11 mouse cellular contexts compared by ENCODE assay signal in the genomic region with DNA sequence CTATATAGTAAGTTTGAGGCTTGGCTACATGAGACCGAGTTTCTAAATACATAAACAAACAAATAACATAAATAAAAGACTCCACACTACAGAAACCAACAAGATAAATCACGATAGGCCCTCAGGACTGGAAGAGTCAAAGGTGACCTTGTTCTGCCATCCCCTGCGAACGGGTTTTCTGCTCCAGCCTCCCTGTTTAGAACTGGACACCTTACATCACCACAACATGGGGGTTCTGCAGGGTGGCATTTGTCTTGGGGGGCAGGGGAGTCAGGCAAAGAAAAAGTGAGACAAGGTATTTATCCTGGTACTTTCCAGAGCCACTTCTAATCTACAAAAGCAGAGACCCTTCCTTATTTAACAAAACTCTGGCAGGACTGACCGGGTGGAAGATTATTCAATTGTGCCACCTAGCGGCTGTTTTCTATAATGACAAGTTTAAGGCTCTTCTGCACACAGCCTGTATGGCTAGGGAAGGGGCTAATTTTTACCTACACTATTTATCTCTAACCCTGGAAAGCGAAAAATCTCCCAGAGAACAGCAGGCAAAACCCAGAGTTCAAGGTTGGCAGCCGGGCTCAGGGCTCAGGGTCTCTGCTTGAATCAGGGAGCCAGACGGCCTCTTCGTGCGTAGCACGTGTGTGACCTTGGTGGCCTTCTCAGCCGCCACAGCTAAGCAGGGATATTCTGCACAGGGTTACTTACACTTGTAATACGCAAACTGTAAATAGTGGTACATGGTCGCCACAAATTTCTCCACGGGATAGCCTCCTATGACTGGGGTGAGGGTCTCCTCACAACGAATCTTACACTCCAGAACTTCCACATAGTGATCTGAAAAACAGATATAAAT. TPM values are rescaled to one million over a fixed set of nuclear protein-coding genes. Genes with fewer than 3 reads are reported as not detected.
A peak's percentile ranks its signal among the peaks of the same experiment; 100 is the strongest.
DNase-seq lines count a peak whose midpoint lies in the region; ATAC-seq lines count a peak whose summit lies in the region.
"Had no signal": no experiment of that assay in that cellular context is flagged by ENCODE, and none has a peak within 500 bp of the region (broad histone marks: within the 10 kb centered on the region; RNA-seq: fewer than 3 reads in every experiment).

No protein-coding gene starts in this region.

- H3K9me3 ChIP-seq in liver, embryonic 13.5 days (replicated peaks) = no peaks in the 10 kb centered on the region
- no peaks in the 10 kb centered on the region for H3K9me3 ChIP-seq in neural tube, embryonic 13.5 days
- H3K9me3 ChIP-seq: stomach, embryonic 15.5 days had no signal

- DNase-seq in gastrocnemius, adult 18-20 months (ENCODE audit: low spot score) = peak; percentile 39
- DNase-seq in gastrocnemius, adult 8-10 months (ENCODE audit: low spot score in 2 of 2) = no peak
- peak; percentile 61 to 73 for DNase-seq in cerebellum, postnatal 10 days
- peak; percentile 24 to 53 for DNase-seq in heart, postnatal 36 days
- DNase-seq in liver, embryonic 13.5 days = no peak
- DNase-seq in gastrocnemius, postnatal 4 days (ENCODE audit: low spot score in 2 of 2) = no peak

- H3K4me2 ChIP-seq in liver, embryonic 13.5 days = no peak overlapping the region
- H3K4me2 ChIP-seq in neural tube, embryonic 13.5 days = no peak overlapping the region
- H3K4me2 ChIP-seq: stomach, embryonic 15.5 days had no signal

- 61% methylated on average over 17 of the region's 17 CpGs for WGBS in liver, embryonic 13.5 days (ENCODE audit: insufficient replicate concordance)
- WGBS in neural tube, embryonic 13.5 days = 71% methylated on average over 17 of the region's 17 CpGs

- H3K9ac ChIP-seq in liver, embryonic 13.5 days = no peak overlapping the region
- no peak overlapping the region for H3K9ac ChIP-seq in neural tube, embryonic 13.5 days
- H3K9ac ChIP-seq: stomach, embryonic 15.5 days had no signal

- H3K27ac ChIP-seq in liver, embryonic 13.5 days = no peak overlapping the region
- H3K27ac ChIP-seq in neural tube, embryonic 13.5 days (replicated peaks) = no peak overlapping the region
- H3K27ac ChIP-seq: stomach, embryonic 15.5 days had no signal

- no peak overlapping the region for H3K4me3 ChIP-seq in liver, embryonic 13.5 days (replicated peaks)
- H3K4me3 ChIP-seq in neural tube, embryonic 13.5 days = no peak overlapping the region
- H3K4me3 ChIP-seq: stomach, embryonic 15.5 days had no signal

- intact Hi-C loops in heart, postnatal 36 days (cut with DNase I) = loop anchor here (2.0 kb wide), 1 partner anchor 62 kb away; no protein-coding TSS in a partner anchor

- H3K4me1 ChIP-seq in liver, embryonic 13.5 days (replicated peaks) = no peaks in the 10 kb centered on the region
- H3K4me1 ChIP-seq in neural tube, embryonic 13.5 days (replicated peaks) = no peaks in the 10 kb centered on the region
- H3K4me1 ChIP-seq: stomach, embryonic 15.5 days had no signal

- H3K36me3 ChIP-seq in liver, embryonic 13.5 days = peaks cover 36% of the 10 kb centered on the region; the same call in 1 of the 2 replicates
- no peaks in the 10 kb centered on the region for H3K36me3 ChIP-seq in neural tube, embryonic 13.5 days

- H3K27me3 ChIP-seq in liver, embryonic 13.5 days = no peaks in the 10 kb centered on the region
- no peaks in the 10 kb centered on the region for H3K27me3 ChIP-seq in neural tube, embryonic 13.5 days
- H3K27me3 ChIP-seq: stomach, embryonic 15.5 days had no signal

- peak; percentile 60 for ATAC-seq in CD4-positive, CD25-positive, alpha-beta regulatory T cell, adult 4 months
- ATAC-seq in liver, embryonic 13.5 days (ENCODE audit: low read depth) = peak; percentile 45; the same call in 1 of the 2 replicates
- ATAC-seq in neural tube, embryonic 13.5 days (ENCODE audit: low read depth) = peak; percentile 69; the same call in 1 of the 2 replicates

RNA-seq across cellular contexts. Expression of a gene that starts 9.4 kb away (rescaled TPM):
- total RNA-seq in gastrocnemius, adult 18-20 months (2021) = 1 to 10 TPM; 7.1 to 8.0 TPM
- total RNA-seq in gastrocnemius, adult 8-10 months (2022) = 1 to 10 TPM; 5.1 to 8.9 (median 6.4) TPM
- 1 to 10 TPM; 2.4 to 2.9 TPM for polyA plus RNA-seq in CD4-positive, CD25-positive, alpha-beta regulatory T cell, adult 4 months (2017; shearing (Covaris generic))
- 10 to 100 TPM; 32.3 to 32.5 TPM for total RNA-seq in heart, postnatal 36 days (2021)
- 22.5 TPM in 2 replicates for polyA plus RNA-seq in liver, embryonic 13.5 days (2015; fragmentation: Nextera tagmentation; extraction: Ambion mirVana)
- 34.2 and 42.7 TPM in 2 replicates for polyA plus RNA-seq in neural tube, embryonic 13.5 days (2015; fragmentation: Nextera tagmentation; extraction: Ambion mirVana)
- 100 to 1,000 TPM; 111 to 118 TPM for total RNA-seq in gastrocnemius, postnatal 4 days (2021)

RNA-seq across cellular contexts. Expression of a gene that starts 19.8 kb away (rescaled TPM):
- 1 to 10 TPM; 2.8 to 3.5 TPM for total RNA-seq in gastrocnemius, adult 18-20 months (2021)
- 1 to 10 TPM; 2.7 to 3.4 (median 3.0) TPM for total RNA-seq in gastrocnemius, adult 8-10 months (2022)
- polyA plus RNA-seq in CD4-positive, CD25-positive, alpha-beta regulatory T cell, adult 4 months (2017; shearing (Covaris generic)) = 10 to 100 TPM; 43.0 to 62.1 TPM
- 10 to 100 TPM; 15.1 to 16.1 TPM for total RNA-seq in heart, postnatal 36 days (2021)
- 13.2 and 14.6 TPM in 2 replicates for polyA plus RNA-seq in liver, embryonic 13.5 days (2015; fragmentation: Nextera tagmentation; extraction: Ambion mirVana)
- 22.9 and 26.9 TPM in 2 replicates for polyA plus RNA-seq in neural tube, embryonic 13.5 days (2015; fragmentation: Nextera tagmentation; extraction: Ambion mirVana)
- total RNA-seq in gastrocnemius, postnatal 4 days (2021) = 10 to 100 TPM; 16.3 to 20.1 TPM

RNA-seq across cellular contexts. Expression of a gene that starts 19.8 kb away (rescaled TPM):
- total RNA-seq in gastrocnemius, adult 18-20 months (2021) = 1 to 10 TPM; 1.3 TPM
- 1 to 10 TPM; 1.1 to 1.7 (median 1.4) TPM for total RNA-seq in gastrocnemius, adult 8-10 months (2022)
- polyA plus RNA-seq in CD4-positive, CD25-positive, alpha-beta regulatory T cell, adult 4 months (2017; shearing (Covaris generic)) = 10 to 100 TPM; 10.9 to 20.8 TPM
- total RNA-seq in heart, postnatal 36 days (2021) = 1 to 10 TPM; 3.5 to 4.5 TPM
- polyA plus RNA-seq in liver, embryonic 13.5 days (2015; fragmentation: Nextera tagmentation; extraction: Ambion mirVana) = 2.9 and 3.4 TPM in 2 replicates
- polyA plus RNA-seq in neural tube, embryonic 13.5 days (2015; fragmentation: Nextera tagmentation; extraction: Ambion mirVana) = 6.7 and 7.4 TPM in 2 replicates
- 1 to 10 TPM; 3.9 to 4.4 TPM for total RNA-seq in gastrocnemius, postnatal 4 days (2021)

RNA-seq across cellular contexts. Expression of a gene that starts 51.2 kb away (rescaled TPM):
- not detected for total RNA-seq in gastrocnemius, adult 18-20 months (2021)
- not detected for total RNA-seq in gastrocnemius, adult 8-10 months (2022)
- polyA plus RNA-seq in CD4-positive, CD25-positive, alpha-beta regulatory T cell, adult 4 months (2017; shearing (Covaris generic)) = 1 to 10 TPM in 1 of 2 experiments, not detected in 1; 2.5 TPM
- not detected for total RNA-seq in heart, postnatal 36 days (2021)
- not detected in 2 replicates for polyA plus RNA-seq in liver, embryonic 13.5 days (2015; fragmentation: Nextera tagmentation; extraction: Ambion mirVana)
- not detected in 2 replicates for polyA plus RNA-seq in neural tube, embryonic 13.5 days (2015; fragmentation: Nextera tagmentation; extraction: Ambion mirVana)
- total RNA-seq in gastrocnemius, postnatal 4 days (2021) = not detected
- total RNA-seq: adrenal gland, adult 18-20 months had no signal
- polyA plus RNA-seq: large intestine, adult 2 months; stomach, embryonic 15.5 days had no signal

Comparison
In these comparisons a context has a peak if more than half of its experiments do, and no peak if none do; other contexts are left out.
1. DNase-seq: peak in gastrocnemius, adult 18-20 months (single experiment), cerebellum, postnatal 10 days (2 of 2) and heart, postnatal 36 days (2 of 2); none in gastrocnemius, adult 8-10 months (0 of 2), liver, embryonic 13.5 days (single experiment) and gastrocnemius, postnatal 4 days (0 of 2).
2. Peak in every context shown above with its lines, with median percentiles within 50 percentile points of each other: ATAC-seq.